Mouse (Mus musculus): Measurements from ENCODE around the gene Cwh43. TPM values are rescaled to one million over a fixed set of nuclear protein-coding genes. Genes with fewer than 3 reads are reported as not detected.

Gene Cwh43
- polyA plus RNA-seq, 2 experiments, result 0.45 to 1.4 TPM

- no peaks in the 10 kb centered on the region for H3K4me1 ChIP-seq (ENCODE audit: control insufficient read depth, insufficient read depth, low read length)
- no peak for DNase-seq (ENCODE audit: low spot score)
- no peak overlapping the region for H3K27ac ChIP-seq (replicated peaks; ENCODE audit: low read depth, low read length)
- H3K4me3 ChIP-seq (replicated peaks; ENCODE audit: low read length), result no peak overlapping the region
- no peaks in the 10 kb centered on the region for H3K36me3 ChIP-seq (ENCODE audit: control insufficient read depth, insufficient read depth, low read length)
- no peak for ATAC-seq (ENCODE audit: low FRiP score, low read depth)
- H3K9ac ChIP-seq (ENCODE audit: low read depth, low read length, severe bottlenecking), result no peak overlapping the region
- H3K27me3 ChIP-seq (ENCODE audit: control insufficient read depth, insufficient read depth, low read length), result no peaks in the 10 kb centered on the region
- WGBS, result 75% methylated on average over 5 of the region's 5 CpGs
- H3K4me2 ChIP-seq (replicated peaks; ENCODE audit: low read depth, low read length, severe bottlenecking), result no peak overlapping the region
- TF ChIP-seq POLR2A (IDR thresholded peaks at IDR 0.05; ENCODE audit: borderline replicate concordance, extremely low read depth, insufficient read depth, insufficient read length), result no peak
- H3K9me3 ChIP-seq (ENCODE audit: control insufficient read depth, low read length), result no peaks in the 10 kb centered on the region
Measured at GRCm38 (mm10) chr5:73372601-73373000, 33.3 kb upstream of the Cwh43 start.

- 33% methylated on average over 3 of the region's 3 CpGs for WGBS
- Histone ChIP-seq H3K36me3 (ENCODE audit: control insufficient read depth, insufficient read depth, low read length) (no peaks in the 10 kb centered on the region), H3K4me3 (replicated peaks; ENCODE audit: low read length) (no peak overlapping the region), H3K9me3 (ENCODE audit: control insufficient read depth, low read length) (no peaks in the 10 kb centered on the region), H3K9ac (ENCODE audit: low read depth, low read length, severe bottlenecking) (no peak overlapping the region), H3K27me3 (ENCODE audit: control insufficient read depth, insufficient read depth, low read length) (no peaks in the 10 kb centered on the region), H3K4me2 (replicated peaks; ENCODE audit: low read depth, low read length, severe bottlenecking) (no peak overlapping the region), H3K27ac (replicated peaks; ENCODE audit: low read depth, low read length) (no peak overlapping the region), H3K4me1 (ENCODE audit: control insufficient read depth, insufficient read depth, low read length) (no peaks in the 10 kb centered on the region)
- no peak for DNase-seq (ENCODE audit: low spot score)
- no peak for ATAC-seq (ENCODE audit: low FRiP score, low read depth)
- TF ChIP-seq POLR2A (IDR thresholded peaks at IDR 0.05; ENCODE audit: borderline replicate concordance, extremely low read depth, insufficient read depth, insufficient read length), result no peak
Measured at GRCm38 (mm10) chr5:73373184-73373583, 32.7 kb upstream of the Cwh43 start.

- no peak for ATAC-seq (ENCODE audit: low FRiP score, low read depth)
- Histone ChIP-seq H3K9ac (ENCODE audit: low read depth, low read length, severe bottlenecking) (no peak overlapping the region), H3K27me3 (ENCODE audit: control insufficient read depth, insufficient read depth, low read length) (no peaks in the 10 kb centered on the region), H3K4me3 (replicated peaks; ENCODE audit: low read length) (no peak overlapping the region), H3K27ac (replicated peaks; ENCODE audit: low read depth, low read length) (no peak overlapping the region), H3K36me3 (ENCODE audit: control insufficient read depth, insufficient read depth, low read length) (no peaks in the 10 kb centered on the region), H3K4me2 (replicated peaks; ENCODE audit: low read depth, low read length, severe bottlenecking) (no peak overlapping the region), H3K4me1 (ENCODE audit: control insufficient read depth, insufficient read depth, low read length) (no peaks in the 10 kb centered on the region), H3K9me3 (ENCODE audit: control insufficient read depth, low read length) (no peaks in the 10 kb centered on the region)
- 70% methylated on average over 9 of the region's 9 CpGs for WGBS
- no peak for TF ChIP-seq POLR2A (IDR thresholded peaks at IDR 0.05; ENCODE audit: borderline replicate concordance, extremely low read depth, insufficient read depth, insufficient read length)
- no peak for DNase-seq (ENCODE audit: low spot score)
Measured at GRCm38 (mm10) chr5:73376041-73376440, 29.8 kb upstream of the Cwh43 start.

DNA sequence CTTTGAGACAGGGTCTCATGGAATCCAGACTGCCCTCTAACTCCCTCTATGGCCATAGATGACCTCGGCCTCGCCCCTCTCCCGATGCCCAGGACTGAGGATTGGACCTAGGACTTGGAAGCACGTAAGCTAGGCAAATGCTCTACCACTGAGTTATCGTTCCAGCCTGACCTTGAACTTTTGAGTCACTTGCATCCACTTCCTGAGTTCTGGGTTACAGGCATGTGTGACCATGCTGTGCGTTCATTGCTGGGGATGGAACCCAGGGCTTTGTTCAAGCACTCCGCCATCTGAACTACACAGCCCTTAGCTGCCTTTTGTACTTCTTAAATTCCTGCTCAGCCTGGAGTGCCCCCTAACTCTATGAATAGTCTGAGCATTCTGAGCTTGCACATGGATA, 29.4 kb upstream of the Cwh43 start:
- Histone ChIP-seq H3K4me3 (replicated peaks; ENCODE audit: low read length) (no peak overlapping the region), H3K4me1 (ENCODE audit: control insufficient read depth, insufficient read depth, low read length) (no peaks in the 10 kb centered on the region), H3K27ac (replicated peaks; ENCODE audit: low read depth, low read length) (no peak overlapping the region), H3K4me2 (replicated peaks; ENCODE audit: low read depth, low read length, severe bottlenecking) (no peak overlapping the region), H3K9me3 (ENCODE audit: control insufficient read depth, low read length) (no peaks in the 10 kb centered on the region), H3K9ac (ENCODE audit: low read depth, low read length, severe bottlenecking) (no peak overlapping the region), H3K27me3 (ENCODE audit: control insufficient read depth, insufficient read depth, low read length) (no peaks in the 10 kb centered on the region), H3K36me3 (ENCODE audit: control insufficient read depth, insufficient read depth, low read length) (no peaks in the 10 kb centered on the region)
- ATAC-seq (ENCODE audit: low FRiP score, low read depth), result no peak
- DNase-seq (ENCODE audit: low spot score), result no peak
- TF ChIP-seq POLR2A (IDR thresholded peaks at IDR 0.05; ENCODE audit: borderline replicate concordance, extremely low read depth, insufficient read depth, insufficient read length), result no peak
- 84% methylated on average over 7 of the region's 7 CpGs for WGBS

- Histone ChIP-seq H3K9me3 (ENCODE audit: control insufficient read depth, low read length) (no peaks in the 10 kb centered on the region), H3K36me3 (ENCODE audit: control insufficient read depth, insufficient read depth, low read length) (no peaks in the 10 kb centered on the region), H3K9ac (ENCODE audit: low read depth, low read length, severe bottlenecking) (no peak overlapping the region), H3K27ac (replicated peaks; ENCODE audit: low read depth, low read length) (no peak overlapping the region), H3K27me3 (ENCODE audit: control insufficient read depth, insufficient read depth, low read length) (no peaks in the 10 kb centered on the region), H3K4me1 (ENCODE audit: control insufficient read depth, insufficient read depth, low read length) (no peaks in the 10 kb centered on the region), H3K4me3 (replicated peaks; ENCODE audit: low read length) (no peak overlapping the region), H3K4me2 (replicated peaks; ENCODE audit: low read depth, low read length, severe bottlenecking) (no peak overlapping the region)
- no peak for TF ChIP-seq POLR2A (IDR thresholded peaks at IDR 0.05; ENCODE audit: borderline replicate concordance, extremely low read depth, insufficient read depth, insufficient read length)
- peak; percentile 81 for DNase-seq (ENCODE audit: low spot score)
- ATAC-seq (ENCODE audit: low FRiP score, low read depth), result peak; percentile 79; the same call in 1 of the 2 replicates
- WGBS, result 21% methylated on average over 3 of the region's 3 CpGs
Measured at GRCm38 (mm10) chr5:73379908-73380307, 26.0 kb upstream of the Cwh43 start.

DNA sequence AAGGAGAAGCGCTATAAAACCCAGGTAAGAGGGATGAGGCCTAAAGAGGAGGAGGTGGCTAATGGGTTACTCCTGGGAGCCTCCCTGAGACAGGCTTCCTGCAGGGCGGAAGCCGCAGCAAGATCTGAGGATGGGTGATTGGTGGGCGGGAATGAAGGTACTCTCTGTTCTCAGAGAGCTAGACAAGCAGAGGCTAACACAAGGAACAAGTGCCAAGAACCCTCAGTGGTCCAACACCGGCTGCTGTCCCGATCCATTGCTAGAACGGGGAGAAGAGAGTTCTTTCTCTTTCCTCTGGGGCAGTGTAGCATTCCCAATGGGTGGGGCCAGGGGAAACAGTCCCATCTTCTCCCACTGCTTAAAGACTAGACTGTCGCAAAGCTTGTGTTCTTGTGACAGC, 25.0 kb upstream of the Cwh43 start:
- WGBS, result 53% methylated on average over 8 of the region's 8 CpGs
- no peak for ATAC-seq (ENCODE audit: low FRiP score, low read depth)
- no peak for DNase-seq (ENCODE audit: low spot score)
- TF ChIP-seq POLR2A (IDR thresholded peaks at IDR 0.05; ENCODE audit: borderline replicate concordance, extremely low read depth, insufficient read depth, insufficient read length), result no peak
- Histone ChIP-seq H3K36me3 (ENCODE audit: control insufficient read depth, insufficient read depth, low read length) (no peaks in the 10 kb centered on the region), H3K9me3 (ENCODE audit: control insufficient read depth, low read length) (no peaks in the 10 kb centered on the region), H3K4me3 (replicated peaks; ENCODE audit: low read length) (no peak overlapping the region), H3K4me2 (replicated peaks; ENCODE audit: low read depth, low read length, severe bottlenecking) (no peak overlapping the region), H3K4me1 (ENCODE audit: control insufficient read depth, insufficient read depth, low read length) (no peaks in the 10 kb centered on the region), H3K9ac (ENCODE audit: low read depth, low read length, severe bottlenecking) (no peak overlapping the region), H3K27me3 (ENCODE audit: control insufficient read depth, insufficient read depth, low read length) (no peaks in the 10 kb centered on the region), H3K27ac (replicated peaks; ENCODE audit: low read depth, low read length) (no peak overlapping the region)
